Mouse (Mus musculus): ENCODE data around the gene Sh2b3.

DNA sequence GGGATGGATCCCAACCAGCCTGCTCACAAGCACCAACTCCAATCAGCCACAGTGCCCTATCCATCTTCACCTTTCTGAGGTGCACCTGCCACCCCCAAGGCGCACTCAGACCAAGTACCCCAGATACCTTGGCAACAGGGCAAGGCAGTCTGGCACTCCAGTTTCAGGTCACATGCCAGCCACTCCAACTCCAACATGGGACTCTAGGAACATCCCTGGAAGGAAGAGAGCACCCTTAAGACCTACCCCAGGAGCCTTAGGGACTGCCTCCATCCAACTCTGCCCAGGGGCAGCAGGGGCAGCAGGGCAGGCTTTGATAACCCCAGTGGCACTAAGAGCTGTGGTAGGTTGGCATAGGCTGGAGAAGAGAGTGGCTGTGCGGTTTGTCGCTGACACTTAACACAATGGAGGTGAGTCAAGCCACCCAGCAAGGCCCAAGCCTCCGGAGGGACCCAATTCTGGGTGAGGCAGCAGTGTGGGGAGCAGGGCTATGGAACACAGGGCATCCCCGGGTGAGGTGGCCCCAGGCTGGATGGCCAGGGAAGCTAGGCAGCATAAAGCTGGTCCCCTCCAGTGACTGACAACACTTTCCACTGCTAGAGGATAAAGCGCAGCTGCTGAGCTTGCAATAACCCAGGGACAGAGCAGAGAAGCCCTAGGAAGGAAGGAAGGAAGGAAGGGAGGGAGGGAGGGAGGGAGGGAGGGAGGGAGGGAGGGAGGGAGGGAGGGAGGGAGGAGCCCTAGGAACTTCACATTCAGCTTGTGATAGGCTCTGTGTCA is 4.9 kb downstream of the Sh2b3 start:
- no peak for TF ChIP-seq EP300 (IDR thresholded peaks at IDR 0.05; ENCODE audit: low read depth)
- no peak for TF ChIP-seq CTCF (IDR thresholded peaks at IDR 0.05; ENCODE audit: low read depth)
